Mouse (Mus musculus): ENCODE measurements around the gene Abcd2. TPM values are rescaled to one million over a fixed set of nuclear protein-coding genes. Genes with fewer than 3 reads are reported as not detected.

Abcd2 gene
- polyA plus RNA-seq, 1 experiment from 2014 or later, result 3.4 TPM

DNA sequence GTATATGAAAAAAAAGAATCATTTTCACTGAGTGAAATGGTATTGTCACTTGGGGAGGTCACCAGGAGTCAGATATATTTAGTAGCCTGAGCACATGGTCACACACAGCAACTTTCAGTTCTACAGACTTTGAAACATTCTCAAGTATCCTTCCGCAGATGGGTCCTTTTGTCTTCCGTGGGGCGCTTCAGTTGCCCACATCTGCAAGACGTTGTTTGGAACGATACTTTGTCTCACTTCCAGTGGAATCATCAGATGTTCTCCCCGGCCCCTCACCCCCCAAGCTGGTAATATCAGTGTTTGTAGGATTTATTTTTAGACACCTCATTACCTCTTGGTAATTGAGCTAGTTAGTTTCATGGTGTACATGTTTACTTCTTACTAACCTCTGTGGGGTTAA, 5.2 kb downstream of the Abcd2 start:
- no peaks in the 10 kb centered on the region for H3K36me3 ChIP-seq
- H3K9me3 ChIP-seq (replicated peaks), result no peaks in the 10 kb centered on the region
- H3K27me3 ChIP-seq, result 0 out of 2 replicates have a peak, but pooled peaks cover 5% of the 10 kb centered on the region
- no peak overlapping the region for H3K27ac ChIP-seq
- 84% methylated on average over 6 of the region's 6 CpGs for WGBS
- H3K4me1 ChIP-seq, result peaks cover 9% of the 10 kb centered on the region
- H3K4me3 ChIP-seq (replicated peaks), result no peak overlapping the region
- no peak for ATAC-seq (replicated peaks; ENCODE audit: low FRiP score)
- no peak overlapping the region for H3K9ac ChIP-seq
- H3K4me2 ChIP-seq, result no peak overlapping the region

DNA sequence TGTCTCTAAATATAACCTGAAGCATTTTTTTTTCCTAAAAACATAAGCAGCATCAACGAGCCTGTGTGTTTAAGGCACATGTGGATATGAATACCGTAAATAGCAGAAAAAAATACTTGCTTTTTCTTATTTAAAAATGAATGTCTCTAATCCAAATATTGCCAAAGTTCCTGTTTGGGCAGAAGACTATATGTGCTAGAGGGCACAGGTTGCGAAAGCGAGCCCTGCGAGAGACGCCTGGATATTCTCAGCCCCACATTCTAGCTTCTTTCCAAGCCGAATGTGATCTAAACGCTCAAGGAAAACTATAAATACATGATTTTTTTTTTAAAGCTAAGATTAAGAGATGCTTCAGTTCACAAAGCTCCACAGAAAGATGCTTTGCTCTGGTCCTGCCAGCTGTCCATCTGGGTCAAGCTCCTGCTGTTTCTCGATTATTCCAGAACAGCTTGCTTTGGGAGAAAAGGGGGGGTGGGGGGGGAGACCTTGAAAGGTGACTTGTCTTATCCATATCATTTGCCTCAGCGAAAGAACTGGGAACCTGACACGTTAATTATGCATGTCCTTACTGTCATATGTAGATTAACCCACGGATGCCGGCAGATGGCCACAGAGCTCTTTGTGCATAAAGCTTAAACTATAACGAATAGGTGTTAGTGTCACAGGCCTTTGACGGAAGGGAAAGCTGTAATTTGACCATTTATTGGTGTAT, 11.5 kb downstream of the Abcd2 start:
- no peak for ATAC-seq (replicated peaks; ENCODE audit: low FRiP score)
- 80% methylated on average over 15 of the region's 15 CpGs for WGBS
- Histone ChIP-seq H3K36me3 (no peaks in the 10 kb centered on the region), H3K4me1 (no peaks in the 10 kb centered on the region), H3K27me3 (no peaks in the 10 kb centered on the region), H3K4me2 (no peak overlapping the region), H3K9ac (no peak overlapping the region), H3K9me3 (replicated peaks) (no peaks in the 10 kb centered on the region), H3K27ac (no peak overlapping the region), H3K4me3 (replicated peaks) (no peak overlapping the region)

DNA sequence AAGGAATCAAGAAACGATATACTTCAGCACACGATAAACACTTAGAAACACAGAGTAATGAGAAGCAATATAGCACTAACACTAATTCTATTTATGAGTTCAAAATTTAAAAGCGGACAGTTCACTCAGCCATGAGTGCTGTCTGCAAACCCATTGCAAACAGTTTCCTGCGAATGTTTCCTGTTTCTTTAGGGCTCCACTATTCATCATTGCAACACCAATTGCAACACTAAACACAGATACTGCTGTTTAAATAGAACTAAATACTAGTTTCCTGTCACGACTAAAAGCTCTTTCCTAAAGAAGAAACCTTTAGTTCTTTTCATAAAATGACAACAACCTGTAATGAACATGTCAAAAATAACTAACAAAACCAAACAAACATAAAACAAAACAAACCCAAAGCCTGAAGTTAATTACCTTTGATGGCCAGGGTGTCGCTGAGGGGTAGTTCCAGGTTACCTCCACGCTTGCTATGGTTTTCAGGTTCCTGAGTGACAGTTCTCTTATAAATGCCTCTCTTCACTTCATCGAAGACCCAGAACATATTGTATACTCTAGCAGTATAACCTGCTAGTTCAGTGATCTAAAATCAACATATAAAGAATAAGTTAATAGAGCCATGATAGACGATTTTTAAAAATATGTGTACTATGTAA, 12.8 kb downstream of the Abcd2 start:
- ATAC-seq (replicated peaks; ENCODE audit: low FRiP score), result no peak
- H3K27ac ChIP-seq, result no peak overlapping the region
- H3K4me2 ChIP-seq, result no peak overlapping the region
- H3K4me3 ChIP-seq (replicated peaks), result no peak overlapping the region
- no peaks in the 10 kb centered on the region for H3K4me1 ChIP-seq
- no peaks in the 10 kb centered on the region for H3K27me3 ChIP-seq
- H3K36me3 ChIP-seq, result no peaks in the 10 kb centered on the region
- no peaks in the 10 kb centered on the region for H3K9me3 ChIP-seq (replicated peaks)
- H3K9ac ChIP-seq, result no peak overlapping the region
- WGBS, result 69% methylated on average over 9 of the region's 9 CpGs

DNA sequence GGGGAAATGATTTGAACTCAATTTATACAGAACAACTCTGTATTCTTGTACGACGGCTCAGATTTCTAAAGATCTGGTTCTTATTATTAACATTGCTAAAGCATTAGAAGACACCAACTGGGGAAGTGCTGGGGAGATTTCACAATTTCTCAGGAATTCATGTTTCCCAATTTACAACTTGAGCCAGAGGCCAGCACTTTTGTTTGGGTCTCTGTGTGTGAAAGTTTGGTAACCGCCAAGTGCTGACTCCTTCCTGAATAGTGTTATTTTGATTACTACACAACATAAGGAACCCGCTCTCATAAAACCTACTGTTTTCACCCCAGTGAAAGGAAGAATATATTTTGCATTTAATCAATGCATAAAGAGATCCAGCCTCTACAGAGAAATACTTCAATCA, 19.4 kb downstream of the Abcd2 start:
- Histone ChIP-seq H3K36me3 (no peaks in the 10 kb centered on the region), H3K9ac (no peak overlapping the region), H3K4me2 (no peak overlapping the region), H3K4me1 (no peaks in the 10 kb centered on the region), H3K4me3 (replicated peaks) (no peak overlapping the region), H3K27ac (no peak overlapping the region), H3K9me3 (replicated peaks) (no peaks in the 10 kb centered on the region), H3K27me3 (no peaks in the 10 kb centered on the region)
- no peak for ATAC-seq (replicated peaks; ENCODE audit: low FRiP score)
- WGBS, result 80% methylated on average over 4 of the region's 4 CpGs

DNA sequence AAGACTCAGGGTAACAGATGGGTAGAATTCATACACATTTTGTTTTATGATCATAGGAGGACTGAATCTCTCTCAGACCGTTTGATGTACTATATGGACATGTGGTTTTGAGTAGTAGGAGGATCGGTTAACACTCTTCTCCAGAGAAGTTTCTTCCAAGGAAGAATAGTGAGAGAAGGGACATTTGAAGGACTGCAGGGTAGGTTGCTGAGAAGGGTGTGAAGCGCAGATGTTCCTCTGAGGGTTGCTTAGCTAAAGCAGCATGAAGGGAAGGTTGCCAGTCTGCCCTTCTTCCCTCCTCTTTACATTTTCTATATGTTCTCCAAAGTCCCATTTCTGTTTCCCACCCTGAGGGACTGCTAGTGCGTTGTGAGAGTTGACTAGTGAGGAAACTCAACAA, 20.3 kb downstream of the Abcd2 start:
- Histone ChIP-seq H3K9ac (no peak overlapping the region), H3K27me3 (no peaks in the 10 kb centered on the region), H3K4me3 (replicated peaks) (no peak overlapping the region), H3K27ac (no peak overlapping the region), H3K4me2 (no peak overlapping the region), H3K9me3 (replicated peaks) (no peaks in the 10 kb centered on the region), H3K4me1 (no peaks in the 10 kb centered on the region), H3K36me3 (no peaks in the 10 kb centered on the region)
- 86% methylated on average over 4 of the region's 4 CpGs for WGBS
- ATAC-seq (replicated peaks; ENCODE audit: low FRiP score), result no peak

DNA sequence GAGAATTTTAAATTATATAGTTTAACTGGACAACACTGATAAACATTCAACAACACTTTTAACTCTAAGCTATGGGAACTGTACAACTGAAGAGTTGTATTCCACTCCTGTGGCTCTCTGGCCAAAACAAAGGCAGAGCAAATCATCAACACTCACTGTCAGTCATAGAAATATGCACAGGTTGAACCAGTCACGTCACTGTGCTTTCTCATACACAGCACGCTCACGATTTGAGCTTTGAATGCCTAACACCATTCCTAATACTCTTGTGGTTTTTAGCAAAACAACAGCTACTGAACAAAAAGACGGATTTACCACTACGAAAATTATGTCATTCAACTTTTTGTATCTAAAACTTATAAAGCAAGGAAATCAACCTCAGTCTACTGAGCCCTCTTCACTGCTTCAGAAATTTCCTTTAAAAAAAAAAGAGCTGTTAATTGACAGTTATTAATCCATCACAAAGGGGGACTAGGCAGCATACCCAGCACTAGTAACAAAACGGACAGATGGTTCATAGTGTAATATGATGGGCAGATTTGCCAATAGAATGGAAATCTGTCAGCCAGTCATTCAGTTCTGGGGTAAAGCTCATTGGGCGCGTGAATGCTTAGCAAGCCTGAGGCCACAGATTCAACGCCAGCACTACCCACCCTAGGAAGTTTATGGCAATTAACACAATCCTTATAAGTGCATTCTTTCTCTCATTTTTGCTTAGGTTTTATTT, 20.8 kb downstream of the Abcd2 start:
- H3K9ac ChIP-seq, result no peak overlapping the region
- no peak overlapping the region for H3K4me3 ChIP-seq (replicated peaks)
- H3K27me3 ChIP-seq, result no peaks in the 10 kb centered on the region
- ATAC-seq (replicated peaks; ENCODE audit: low FRiP score), result no peak
- no peaks in the 10 kb centered on the region for H3K4me1 ChIP-seq
- 82% methylated on average over 9 of the region's 9 CpGs for WGBS
- H3K9me3 ChIP-seq (replicated peaks), result no peaks in the 10 kb centered on the region
- H3K27ac ChIP-seq, result no peak overlapping the region
- H3K4me2 ChIP-seq, result no peak overlapping the region
- no peaks in the 10 kb centered on the region for H3K36me3 ChIP-seq

DNA sequence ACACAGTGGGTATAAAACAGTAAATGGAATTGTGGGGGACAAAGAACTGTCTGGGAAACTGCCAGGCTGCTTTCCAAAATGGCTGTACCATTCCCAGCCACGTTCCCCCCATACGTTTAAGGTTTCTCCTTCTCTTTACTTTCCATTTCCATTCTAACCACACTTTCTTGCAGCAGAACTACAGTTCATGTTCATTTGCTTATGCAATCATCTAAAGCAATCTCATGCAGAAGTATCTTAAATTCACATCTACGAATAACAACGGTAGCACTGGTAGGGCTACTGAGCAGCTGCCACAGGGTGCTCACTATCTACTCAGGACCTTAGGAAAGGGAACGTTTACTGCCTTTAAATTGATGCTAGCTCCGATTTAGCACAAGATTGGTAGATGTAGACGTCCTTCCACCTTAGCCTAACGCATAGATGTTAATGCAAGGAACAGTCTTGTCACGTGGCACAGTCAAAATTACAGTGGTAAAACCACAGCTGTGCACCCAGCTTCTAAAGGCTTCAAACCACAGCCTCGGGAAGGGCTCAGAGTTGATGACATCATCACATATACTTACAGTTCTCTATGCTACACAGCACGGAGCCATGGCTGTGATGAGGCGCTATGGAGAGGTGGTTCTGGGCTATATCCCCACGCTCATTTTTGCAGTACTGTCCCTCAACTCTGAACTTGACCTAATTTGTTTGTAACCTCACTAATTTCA, 23.6 kb downstream of the Abcd2 start:
- Histone ChIP-seq H3K27ac (no peak overlapping the region), H3K4me1 (no peaks in the 10 kb centered on the region), H3K9me3 (replicated peaks) (no peaks in the 10 kb centered on the region), H3K4me2 (no peak overlapping the region), H3K27me3 (no peaks in the 10 kb centered on the region), H3K9ac (no peak overlapping the region), H3K36me3 (no peaks in the 10 kb centered on the region), H3K4me3 (replicated peaks) (no peak overlapping the region)
- ATAC-seq (replicated peaks; ENCODE audit: low FRiP score), result no peak
- 91% methylated on average over 13 of the region's 13 CpGs for WGBS

DNA sequence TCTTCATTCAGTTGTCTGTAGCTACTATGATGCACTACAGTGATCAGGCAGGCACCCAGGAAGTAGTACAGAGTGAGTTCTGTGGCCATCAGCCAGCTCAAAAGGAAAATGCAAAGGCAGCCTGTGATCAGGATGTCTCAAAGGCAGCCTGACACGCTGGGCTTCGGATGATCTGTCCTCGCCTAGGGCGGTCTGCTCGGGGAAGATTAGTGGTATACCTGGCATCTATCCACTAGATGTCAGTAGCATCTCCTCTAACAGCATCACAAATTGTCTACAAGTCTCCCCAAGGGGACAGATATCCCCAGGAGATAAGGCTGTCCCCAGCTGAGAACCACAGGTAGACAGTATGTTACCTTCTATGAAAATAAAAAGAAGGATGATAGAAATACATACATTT, 26.6 kb downstream of the Abcd2 start:
- 0 out of 2 replicates have a peak, but pooled peaks have one; percentile 36 for ATAC-seq (replicated peaks; ENCODE audit: low FRiP score)
- no peak overlapping the region for H3K4me3 ChIP-seq (replicated peaks)
- no peak overlapping the region for H3K4me2 ChIP-seq
- no peak overlapping the region for H3K27ac ChIP-seq
- H3K4me1 ChIP-seq, result no peaks in the 10 kb centered on the region
- WGBS, result 13% methylated on average over 5 of the region's 5 CpGs
- H3K9me3 ChIP-seq (replicated peaks), result no peaks in the 10 kb centered on the region
- H3K27me3 ChIP-seq, result no peaks in the 10 kb centered on the region
- H3K9ac ChIP-seq, result no peak overlapping the region
- no peaks in the 10 kb centered on the region for H3K36me3 ChIP-seq

DNA sequence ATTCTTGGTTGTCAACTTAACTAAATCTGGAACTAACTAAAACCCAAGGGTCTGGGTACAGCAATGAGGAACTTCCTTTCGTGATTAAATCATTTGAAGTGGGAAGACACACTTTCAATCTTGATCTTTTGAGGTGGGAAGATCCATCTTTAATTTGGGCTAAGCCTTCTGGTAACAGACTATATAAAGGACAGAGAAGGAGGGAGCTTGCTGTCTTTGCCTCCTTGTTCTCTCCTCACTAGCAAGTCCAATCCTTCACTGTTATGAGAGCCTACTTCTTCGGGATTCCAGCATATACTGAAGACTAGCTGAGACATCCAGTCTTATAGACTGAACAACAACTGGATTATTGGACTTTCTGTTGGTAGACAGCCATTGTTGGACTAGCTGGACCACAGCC, 28.1 kb downstream of the Abcd2 start:
- no peak overlapping the region for H3K27ac ChIP-seq
- no peak overlapping the region for H3K4me3 ChIP-seq (replicated peaks)
- no peaks in the 10 kb centered on the region for H3K4me1 ChIP-seq
- no peak for ATAC-seq (replicated peaks; ENCODE audit: low FRiP score)
- no peaks in the 10 kb centered on the region for H3K27me3 ChIP-seq
- WGBS, result 89% methylated on average over 2 of the region's 2 CpGs
- no peaks in the 10 kb centered on the region for H3K9me3 ChIP-seq (replicated peaks)
- H3K4me2 ChIP-seq, result no peak overlapping the region
- no peak overlapping the region for H3K9ac ChIP-seq
- H3K36me3 ChIP-seq, result no peaks in the 10 kb centered on the region

DNA sequence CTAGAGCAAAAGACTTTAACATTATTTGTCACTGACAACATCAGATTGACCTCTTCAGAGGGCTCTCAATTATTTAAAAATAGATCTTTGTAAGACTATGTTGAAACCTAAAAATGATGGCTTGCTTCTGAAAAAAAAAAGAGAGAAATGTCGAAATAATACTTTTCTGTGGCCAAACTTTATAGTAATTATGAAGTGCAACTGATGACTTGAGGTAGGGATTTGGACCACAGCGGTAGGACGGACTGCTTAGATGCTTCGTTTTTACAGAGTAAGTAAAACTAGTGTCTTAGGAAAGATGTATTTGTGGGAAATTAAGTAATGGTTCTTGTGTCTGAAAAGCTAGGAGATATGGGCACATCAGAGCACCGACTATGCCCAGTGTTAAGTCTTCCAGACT, 30.4 kb downstream of the Abcd2 start:
- Histone ChIP-seq H3K4me3 (replicated peaks) (no peak overlapping the region), H3K36me3 (0 out of 2 replicates have a peak, but pooled peaks cover under 1% of the 10 kb centered on the region), H3K4me2 (no peak overlapping the region), H3K9ac (no peak overlapping the region), H3K9me3 (replicated peaks) (no peaks in the 10 kb centered on the region), H3K27ac (no peak overlapping the region), H3K4me1 (no peaks in the 10 kb centered on the region), H3K27me3 (no peaks in the 10 kb centered on the region)
- 89% methylated on average over 5 of the region's 5 CpGs for WGBS
- no peak for ATAC-seq (replicated peaks; ENCODE audit: low FRiP score)

DNA sequence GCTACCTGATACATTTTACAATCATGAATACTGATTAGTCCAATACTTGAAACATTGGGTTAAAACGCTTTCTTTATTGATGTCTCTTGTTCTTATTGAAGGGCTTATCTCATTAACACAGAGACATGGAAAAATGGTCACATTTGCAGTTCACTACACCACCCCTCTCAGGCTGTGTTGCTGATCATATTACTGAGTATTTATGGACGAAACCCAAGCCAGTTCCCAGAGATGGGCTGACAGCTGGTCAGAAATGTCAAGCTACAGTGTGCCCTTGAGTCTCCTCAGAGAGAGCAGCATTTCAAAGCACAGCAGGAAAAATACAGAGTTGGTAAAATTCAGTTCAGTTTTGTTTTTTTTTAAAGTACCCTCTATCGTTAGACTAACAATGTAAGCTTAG, 38.3 kb downstream of the Abcd2 start:
- Histone ChIP-seq H3K4me2 (no peak overlapping the region), H3K4me1 (no peaks in the 10 kb centered on the region), H3K27ac (no peak overlapping the region), H3K4me3 (replicated peaks) (no peak overlapping the region), H3K9me3 (replicated peaks) (0 out of 2 replicates have a peak, but pooled peaks cover 3% of the 10 kb centered on the region), H3K27me3 (no peaks in the 10 kb centered on the region), H3K9ac (no peak overlapping the region), H3K36me3 (peaks cover 9% of the 10 kb centered on the region; the same call in 1 of the 2 replicates)
- WGBS, result 57% methylated on average over 3 of the region's 3 CpGs
- no peak for ATAC-seq (replicated peaks; ENCODE audit: low FRiP score)

DNA sequence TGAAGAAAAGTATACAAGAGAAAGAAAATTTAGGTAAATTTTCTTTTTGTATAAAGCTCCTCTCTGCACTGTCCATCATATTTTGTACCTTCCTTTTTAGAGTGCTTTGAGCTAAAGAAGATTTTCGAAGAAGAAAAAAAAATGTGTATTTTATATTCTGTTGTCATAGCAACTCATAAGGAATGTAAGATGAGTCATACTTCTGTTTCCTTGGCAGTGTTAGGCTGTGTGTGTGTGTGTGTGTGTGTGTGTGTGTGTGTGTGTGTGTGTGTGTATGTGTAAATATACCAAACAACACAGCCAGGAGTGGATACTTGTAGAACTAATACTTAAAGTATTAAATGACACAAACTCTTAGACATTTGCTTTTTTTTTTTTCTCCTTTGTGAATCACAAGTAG, 39.0 kb downstream of the Abcd2 start:
- H3K9me3 ChIP-seq (replicated peaks), result 0 out of 2 replicates have a peak, but pooled peaks cover 3% of the 10 kb centered on the region
- 76% methylated on average over 1 of the region's 1 CpGs for WGBS
- H3K9ac ChIP-seq, result no peak overlapping the region
- no peak overlapping the region for H3K4me3 ChIP-seq (replicated peaks)
- H3K27me3 ChIP-seq, result no peaks in the 10 kb centered on the region
- peaks cover 10% of the 10 kb centered on the region; the same call in 1 of the 2 replicates for H3K36me3 ChIP-seq
- no peak for ATAC-seq (replicated peaks; ENCODE audit: low FRiP score)
- no peak overlapping the region for H3K27ac ChIP-seq
- H3K4me2 ChIP-seq, result no peak overlapping the region
- H3K4me1 ChIP-seq, result no peaks in the 10 kb centered on the region
